Mouse (Mus musculus) forebrain, embryonic 14.5 days (tissue): ENCODE measurements around the gene Ticrr. TPM values are rescaled to one million over a fixed set of nuclear protein-coding genes. Genes with fewer than 3 reads are reported as not detected.

Experiments used
- ATAC-seq: fragments of 200-750 bp; cut with Nextera tagmentation; 2 replicates; pipeline ENCODE4 v1.8.0; 2017; ENCODE audit warnings: mild to moderate bottlenecking, moderate library complexity
- DNase-seq: peaks from one replicate; pipeline ENCODE4 v3.0.0-alpha.2; 2015; ENCODE audit warnings: low spot score
- H3K27ac ChIP-seq: fragments of 300-500 bp; sonication (generic); 2 replicates; pipeline ENCODE4 v1.5.1; 2014; ENCODE audit warnings: low read depth, mild to moderate bottlenecking, control low read depth, low read length, moderate library complexity
- H3K27me3 ChIP-seq: fragments of 300-500 bp; sonication (generic); replicated peaks from 2 replicates; pipeline ENCODE4 v1.6.1; 2014; ENCODE audit warnings: low read length, control low read depth, mixed read lengths; ENCODE audit not compliant: control insufficient read depth, insufficient read depth
- H3K36me3 ChIP-seq: fragments of 300-500 bp; sonication (generic); 2 replicates; pipeline ENCODE4 v1.6.1; 2014; ENCODE audit warnings: low read length, control low read depth; ENCODE audit not compliant: control insufficient read depth, insufficient read depth
- H3K4me1 ChIP-seq: fragments of 300-500 bp; sonication (generic); 2 replicates; pipeline ENCODE4 v1.6.1; 2014; ENCODE audit warnings: antibody characterized with exemption, low read length, control low read depth; ENCODE audit not compliant: control insufficient read depth, insufficient read depth
- H3K4me2 ChIP-seq: fragments of 300-500 bp; sonication (generic); 2 replicates; pipeline ENCODE4 v1.6.1; 2014; ENCODE audit warnings: mild to moderate bottlenecking, control low read depth, low read length
- H3K4me3 ChIP-seq: fragments of 300-500 bp; sonication (generic); 2 replicates; pipeline ENCODE4 v1.5.1; 2014; ENCODE audit warnings: low read depth, low read length, control low read depth
- H3K9ac ChIP-seq: fragments of 300-500 bp; sonication (generic); 2 replicates; pipeline ENCODE4 v1.6.1; 2014; ENCODE audit warnings: mild to moderate bottlenecking, low read length, control low read depth, moderate library complexity
- H3K9me3 ChIP-seq: fragments of 300-500 bp; sonication (generic); replicated peaks from 2 replicates; pipeline ENCODE4 v1.6.1; 2016; ENCODE audit warnings: low read length, control low read depth, mixed read lengths; ENCODE audit not compliant: control insufficient read depth
- WGBS: fragments of 180-500 bp; shearing (Covaris S2); extraction: QIAGEN DNeasy Blood & Tissue Kit; methylation state at CpG from one replicate; pipeline ENCODE4 v1.1.7; 2014; 5-methylcytosine and 5-hydroxymethylcytosine counted together
- polyA plus RNA-seq: library from polyadenylated mRNA; unstranded; fragments of >200 nt; fragmentation: Nextera tagmentation; extraction: Ambion mirVana; gene quantifications from 2 replicates; pipeline ENCODE4 v1.2.1, GENCODE M21; 2014

The Ticrr gene
- polyA plus RNA-seq, 1 experiment from 2014 or later: 3.6 TPM

DNA sequence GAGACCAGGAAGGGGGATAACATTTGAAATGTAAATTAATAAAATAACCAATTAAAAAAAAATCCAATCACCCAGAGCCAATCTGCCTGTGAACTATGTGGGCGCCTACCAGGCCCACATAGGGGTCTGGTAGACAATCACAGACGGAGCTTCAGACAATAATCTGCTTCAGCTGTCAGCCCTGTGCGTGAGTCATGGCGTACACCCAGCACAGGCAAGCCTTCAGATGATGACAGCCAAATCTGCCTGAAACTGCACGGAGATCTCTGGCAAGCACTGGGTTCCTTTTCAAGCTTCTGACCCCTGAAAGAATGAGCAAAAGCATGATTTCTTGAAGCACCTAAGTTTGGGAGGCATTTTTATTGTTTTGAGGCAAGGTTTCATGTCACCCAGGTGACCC is 33.8 kb upstream of the Ticrr start:
- no peaks in the 10 kb centered on the region for H3K36me3 ChIP-seq
- H3K27ac ChIP-seq: no peak overlapping the region
- DNase-seq (no peak), ATAC-seq (no peak)
- H3K4me1 ChIP-seq: no peaks in the 10 kb centered on the region
- H3K27me3 ChIP-seq: no peaks in the 10 kb centered on the region
- 76% methylated on average over 5 of the region's 5 CpGs for WGBS
- no peak overlapping the region for H3K4me2 ChIP-seq
- H3K9me3 ChIP-seq: no peaks in the 10 kb centered on the region
- H3K9ac ChIP-seq: no peak overlapping the region
- H3K4me3 ChIP-seq: no peak overlapping the region

DNA sequence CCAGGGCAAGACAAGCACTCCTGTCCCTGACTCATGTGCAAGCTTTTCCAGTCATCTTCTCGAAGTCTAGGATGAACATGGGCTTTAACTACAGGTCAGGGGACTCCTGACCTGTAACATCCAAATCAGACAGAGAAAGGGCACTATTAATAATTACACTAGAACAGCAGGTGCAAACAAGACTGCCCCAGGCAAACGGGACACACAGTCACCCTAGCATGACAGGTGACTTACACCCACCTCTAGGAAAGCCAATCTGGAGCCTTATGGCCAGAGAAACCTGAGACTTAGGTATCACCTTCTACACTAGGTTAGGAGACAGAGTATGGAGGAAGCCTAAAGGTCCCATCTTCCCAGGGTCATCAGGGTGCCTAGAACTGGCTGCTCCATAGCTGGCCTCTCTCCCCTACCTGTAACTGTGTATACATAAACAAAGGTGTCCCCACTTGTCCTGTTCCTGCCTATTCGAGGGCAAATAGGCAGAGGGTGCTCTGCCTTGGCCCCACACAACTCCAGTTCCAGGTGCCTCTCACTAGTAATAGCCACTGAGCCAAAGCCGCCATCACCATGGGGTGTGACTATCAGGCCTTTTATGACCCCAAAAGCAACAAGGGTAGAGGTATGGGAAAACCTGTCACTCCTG is 31.6 kb upstream of the Ticrr start:
- H3K9ac ChIP-seq: no peak overlapping the region

DNA sequence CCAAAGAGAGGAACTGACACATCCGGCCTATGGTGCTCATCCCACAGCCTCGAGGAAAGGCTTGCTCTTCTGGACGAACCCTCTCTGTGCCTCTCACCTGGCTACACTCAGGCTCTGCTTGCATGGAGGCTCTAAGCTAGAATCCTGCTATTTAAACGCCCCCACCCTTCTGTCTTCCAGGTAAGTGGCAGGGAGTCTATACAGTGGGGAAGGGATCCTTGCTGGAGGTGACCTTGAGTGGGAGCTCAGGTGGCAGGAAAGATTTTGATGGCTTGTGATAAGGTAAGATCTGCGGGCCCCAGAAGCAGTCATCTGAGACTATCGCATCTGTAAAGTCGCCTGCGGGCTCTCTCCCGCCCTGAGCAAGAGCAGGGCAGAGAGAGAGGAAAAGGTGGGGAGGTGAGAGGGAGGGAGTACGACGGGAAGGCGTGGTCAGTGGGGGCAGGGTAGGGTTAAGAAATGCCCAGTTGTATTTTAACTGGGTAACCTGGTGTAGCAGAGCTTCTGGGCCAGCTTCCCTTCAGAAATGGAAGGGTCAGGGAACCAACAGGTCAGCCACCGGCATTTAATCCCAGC is 28.1 kb upstream of the Ticrr start:
- DNase-seq (no peak), ATAC-seq (no peak)
- H3K27ac ChIP-seq: no peak overlapping the region
- H3K9me3 ChIP-seq: no peaks in the 10 kb centered on the region
- H3K4me1 ChIP-seq: no peaks in the 10 kb centered on the region
- no peaks in the 10 kb centered on the region for H3K27me3 ChIP-seq
- no peaks in the 10 kb centered on the region for H3K36me3 ChIP-seq
- H3K4me3 ChIP-seq: no peak overlapping the region
- no peak overlapping the region for H3K9ac ChIP-seq
- H3K4me2 ChIP-seq: no peak overlapping the region
- 35% methylated on average over 13 of the region's 13 CpGs for WGBS

More for the DNA sequence above, 31.6 kb upstream of the Ticrr start:
- Histone ChIP-seq H3K4me1 (no peaks in the 10 kb centered on the region), H3K27ac (no peak overlapping the region), H3K27me3 (no peaks in the 10 kb centered on the region), H3K4me3 (no peak overlapping the region), H3K36me3 (no peaks in the 10 kb centered on the region), H3K9me3 (no peaks in the 10 kb centered on the region), H3K4me2 (no peak overlapping the region)
- 67% methylated on average over 4 of the region's 4 CpGs for WGBS
- ATAC-seq (no peak), DNase-seq (no peak)

DNA sequence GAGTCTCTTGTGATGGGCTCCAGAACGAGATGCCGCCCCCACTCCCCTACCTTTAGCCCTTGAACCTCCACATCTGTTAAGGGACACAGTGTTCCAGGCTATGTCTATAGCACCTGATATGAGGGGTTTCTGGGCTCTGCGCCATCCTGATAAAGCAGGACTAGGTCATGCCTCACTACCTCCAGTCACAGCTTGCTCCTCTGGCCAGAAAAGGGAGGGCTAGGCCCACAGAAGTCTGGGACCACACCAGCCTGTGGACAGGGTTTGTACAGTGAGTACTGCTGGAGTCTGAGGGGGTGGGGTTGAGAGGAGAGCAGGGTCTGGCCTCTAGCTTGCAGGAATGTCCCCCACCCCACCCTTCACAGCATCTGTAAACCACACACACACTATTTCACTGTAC is 12.8 kb upstream of the Ticrr start:
- ATAC-seq (no peak), DNase-seq (no peak)
- Histone ChIP-seq H3K9me3 (no peaks in the 10 kb centered on the region), H3K4me2 (no peak overlapping the region), H3K4me1 (no peaks in the 10 kb centered on the region), H3K36me3 (no peaks in the 10 kb centered on the region), H3K27ac (no peak overlapping the region), H3K9ac (no peak overlapping the region), H3K27me3 (no peaks in the 10 kb centered on the region), H3K4me3 (no peak overlapping the region)
- 86% methylated on average over 3 of the region's 3 CpGs for WGBS

DNA sequence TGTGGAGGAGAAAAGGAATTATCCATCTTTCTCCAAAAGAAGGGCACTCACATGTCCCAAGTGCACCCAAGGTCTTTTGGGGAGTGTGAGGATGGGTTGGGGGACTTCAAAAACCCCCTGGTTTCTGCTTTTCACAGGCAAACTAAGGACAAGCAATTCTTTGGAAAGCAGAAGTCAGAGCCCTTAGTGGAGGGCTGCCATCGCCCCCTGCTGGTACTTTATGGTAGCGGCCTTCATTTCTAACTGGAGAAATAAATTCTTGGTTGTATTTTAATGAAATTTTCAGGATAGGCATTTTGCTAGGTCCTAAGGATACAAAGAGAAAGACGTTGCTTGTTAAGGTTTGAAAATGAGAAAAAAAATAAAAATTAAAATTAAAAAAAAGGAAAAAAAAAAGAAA is 11.0 kb upstream of the Ticrr start:
- ATAC-seq: no peak
- 10% methylated on average over 3 of the region's 3 CpGs for WGBS
- Histone ChIP-seq H3K9me3 (no peaks in the 10 kb centered on the region), H3K4me2 (no peak overlapping the region), H3K4me1 (no peaks in the 10 kb centered on the region), H3K4me3 (no peak overlapping the region), H3K9ac (no peak overlapping the region), H3K36me3 (no peaks in the 10 kb centered on the region), H3K27ac (no peak overlapping the region), H3K27me3 (no peaks in the 10 kb centered on the region)
- peak; percentile 75 for DNase-seq

DNA sequence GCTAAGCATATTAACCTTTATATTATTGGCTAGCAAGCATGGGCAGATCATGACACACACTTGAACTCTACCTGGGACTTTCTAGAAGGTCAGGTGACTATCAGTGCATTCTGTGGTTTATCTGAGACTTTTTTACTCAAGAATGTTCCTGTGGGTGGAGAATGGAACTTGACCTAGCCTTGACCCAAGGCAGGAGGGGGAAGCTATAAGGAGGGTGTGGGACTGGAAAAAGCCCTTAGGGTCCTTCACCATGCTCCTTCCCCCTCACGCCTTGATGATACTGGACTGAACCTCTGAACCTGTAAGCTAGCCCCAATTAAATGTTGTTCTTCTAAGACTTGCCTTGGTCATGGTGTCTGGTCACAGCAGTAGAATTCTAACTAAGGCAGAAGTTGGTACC is 5.8 kb upstream of the Ticrr start:
- H3K27me3 ChIP-seq: no peaks in the 10 kb centered on the region
- no peak overlapping the region for H3K4me2 ChIP-seq
- H3K9ac ChIP-seq: no peak overlapping the region
- no peak overlapping the region for H3K27ac ChIP-seq
- no peaks in the 10 kb centered on the region for H3K9me3 ChIP-seq
- ATAC-seq (no peak), DNase-seq (no peak)
- H3K4me1 ChIP-seq: no peaks in the 10 kb centered on the region
- H3K36me3 ChIP-seq: no peaks in the 10 kb centered on the region
- WGBS: 58% methylated on average over 1 of the region's 1 CpGs
- H3K4me3 ChIP-seq: no peak overlapping the region

DNA sequence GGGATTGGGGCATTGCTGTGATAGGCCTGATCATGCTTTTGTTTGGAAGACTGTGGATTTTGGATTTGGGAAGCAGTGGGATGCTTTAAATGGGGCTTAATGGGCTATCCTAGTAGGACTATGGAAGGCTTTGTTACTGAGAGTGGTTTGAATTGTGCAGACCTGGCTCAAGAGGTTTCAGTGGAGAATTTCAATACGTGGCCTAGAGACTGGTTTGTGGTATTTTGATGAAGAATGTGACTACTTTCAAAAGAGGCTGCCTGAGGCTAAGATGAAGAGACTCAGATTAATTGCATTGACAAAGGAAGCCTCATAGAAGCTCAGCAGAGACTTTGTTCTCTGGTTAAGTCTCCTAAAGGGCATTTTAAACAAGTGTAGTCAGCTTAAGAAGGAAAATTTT is 5.4 kb upstream of the Ticrr start:
- Histone ChIP-seq H3K4me3 (no peak overlapping the region), H3K9ac (no peak overlapping the region), H3K27me3 (no peaks in the 10 kb centered on the region), H3K4me2 (no peak overlapping the region), H3K27ac (no peak overlapping the region), H3K4me1 (0 out of 2 replicates have a peak, but pooled peaks cover 3% of the 10 kb centered on the region), H3K9me3 (no peaks in the 10 kb centered on the region), H3K36me3 (no peaks in the 10 kb centered on the region)
- 10% methylated on average over 1 of the region's 1 CpGs for WGBS
- DNase-seq (no peak), ATAC-seq (no peak)

DNA sequence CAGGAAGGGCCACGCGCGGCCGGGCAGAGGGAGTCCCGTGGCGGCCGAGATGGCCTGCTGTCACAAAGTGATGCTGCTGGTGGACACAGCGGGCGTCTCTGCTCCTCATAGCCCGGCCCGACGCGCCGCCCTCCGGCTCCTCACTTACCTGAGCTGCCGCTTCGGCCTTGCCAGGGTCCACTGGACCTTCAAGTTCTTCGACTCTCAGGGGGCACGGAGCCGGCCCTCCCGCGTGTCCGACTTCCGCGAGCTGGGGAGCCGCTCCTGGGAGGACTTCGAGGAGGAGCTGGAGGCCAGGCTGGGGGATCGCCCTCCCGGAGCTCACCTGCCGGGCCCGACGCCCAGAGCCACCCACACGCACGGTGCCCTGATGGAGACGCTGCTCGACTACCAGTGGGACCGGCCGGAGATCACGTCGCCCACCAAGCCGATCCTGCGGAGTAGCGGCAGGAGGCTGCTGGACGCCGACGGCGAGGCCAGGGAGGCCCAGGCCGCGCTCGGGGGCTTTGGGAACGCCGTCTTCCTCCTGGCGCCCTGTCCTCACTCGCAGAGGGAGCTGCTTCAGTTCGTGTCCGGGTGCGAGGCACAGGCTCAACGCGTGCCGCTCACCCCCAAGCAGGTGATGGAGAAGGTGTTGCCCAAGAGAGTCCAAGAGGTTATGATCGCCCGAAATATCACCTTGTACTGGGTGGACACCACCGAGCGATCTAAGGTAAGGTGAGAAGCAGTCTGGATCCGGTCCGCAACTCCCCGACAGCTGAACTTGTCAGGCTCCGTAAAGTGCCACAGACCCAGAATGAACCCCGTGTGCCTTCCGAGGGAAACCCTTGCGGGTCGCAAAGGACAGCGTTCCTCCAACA is 525 bp downstream of the Ticrr start:
- peak; percentile 19 for ATAC-seq
- Histone ChIP-seq H3K4me1 (0 out of 2 replicates have a peak, but pooled peaks cover 14% of the 10 kb centered on the region), H3K4me3 (peak overlapping the region; percentile 91), H3K9ac (peak overlapping the region; percentile 80), H3K9me3 (no peaks in the 10 kb centered on the region), H3K27me3 (no peaks in the 10 kb centered on the region), H3K27ac (no peak overlapping the region), H3K4me2 (peak overlapping the region; percentile 97), H3K36me3 (0 out of 2 replicates have a peak, but pooled peaks cover under 1% of the 10 kb centered on the region)
- WGBS: under 1% methylated on average over 71 of the region's 73 CpGs
- no peak for DNase-seq
